In genomic region chr4:58552731-58553630, GRCm38 (mm10) we compare ENCODE assay signal across 7 mouse cellular contexts. TPM values are rescaled to one million over a fixed set of nuclear protein-coding genes. Genes with fewer than 3 reads are reported as not detected.
DNase-seq lines count a peak whose midpoint lies in the region; ATAC-seq and TF ChIP-seq lines count a peak whose summit lies in the region.

No protein-coding gene starts in this region.

- peak; percentile 84 for ATAC-seq in midbrain, postnatal 0 days (ENCODE audit: low FRiP score)
- peak; percentile 90 for ATAC-seq in stomach, embryonic 14.5 days (ENCODE audit: insufficient number of reproducible peaks, insufficient read depth, low FRiP score, low read depth)

- TF ChIP-seq POLR2A in kidney, adult 2 months (IDR thresholded peaks at IDR 0.05; ENCODE audit: low read depth, low read length) = no peak
- no peak for TF ChIP-seq POLR2A in liver, adult 2 months (IDR thresholded peaks at IDR 0.05; ENCODE audit: extremely low read depth, insufficient read depth, low read length)

- H3K9ac ChIP-seq in liver, adult 2 months (ENCODE audit: low read depth, low read length) = peak overlapping the region; percentile 70
- H3K9ac ChIP-seq in midbrain, postnatal 0 days (replicated peaks; ENCODE audit: low read length, poor library complexity, severe bottlenecking) = peak overlapping the region; percentile 65
- H3K9ac ChIP-seq in stomach, embryonic 14.5 days (replicated peaks; ENCODE audit: low read depth, low read length) = peak overlapping the region; percentile 89

- no peaks in the 10 kb centered on the region for H3K79me2 ChIP-seq in liver, adult 2 months (ENCODE audit: control insufficient read depth, insufficient read depth, low read length)

- no peaks in the 10 kb centered on the region for H3K4me1 ChIP-seq in kidney, adult 2 months (ENCODE audit: control insufficient read depth, insufficient read depth, low read length)
- H3K4me1 ChIP-seq in liver, adult 2 months (ENCODE audit: control insufficient read depth, insufficient read depth, low read length) = no peaks in the 10 kb centered on the region
- peaks cover 4% of the 10 kb centered on the region; the same call in 1 of the 2 replicates for H3K4me1 ChIP-seq in midbrain, postnatal 0 days (ENCODE audit: insufficient read depth, low read length)
- peaks cover 34% of the 10 kb centered on the region for H3K4me1 ChIP-seq in stomach, embryonic 14.5 days (ENCODE audit: control insufficient read depth, insufficient read depth, low read length)

- DNase-seq in adrenal gland, postnatal 25 days = peak; percentile 79
- peak; percentile 74 for DNase-seq in embryo, embryonic 11.5 days (ENCODE audit: low read depth, low spot score)
- DNase-seq in heart, adult 18-20 months = peak; percentile 79 to 82
- peak; percentile 75 for DNase-seq in kidney, adult 2 months
- peak; percentile 57 for DNase-seq in liver, adult 2 months (ENCODE audit: extremely low read depth, low read depth, low spot score)
- DNase-seq in midbrain, postnatal 0 days (ENCODE audit: low spot score) = peak; percentile 58

- peak overlapping the region; percentile 76 for H3K4me3 ChIP-seq in kidney, adult 2 months (ENCODE audit: insufficient read depth, low read depth, low read length)
- peak overlapping the region; percentile 64 for H3K4me3 ChIP-seq in liver, adult 2 months (ENCODE audit: insufficient read depth, low read depth, low read length)
- peak overlapping the region; percentile 80 for H3K4me3 ChIP-seq in midbrain, postnatal 0 days (ENCODE audit: low read depth, low read length)
- peak overlapping the region; percentile 75 for H3K4me3 ChIP-seq in stomach, embryonic 14.5 days (ENCODE audit: low read depth, low read length)

- no peaks in the 10 kb centered on the region for H3K27me3 ChIP-seq in kidney, adult 2 months (replicated peaks; ENCODE audit: control insufficient read depth, insufficient read depth, low read length)
- no peaks in the 10 kb centered on the region for H3K27me3 ChIP-seq in liver, adult 2 months (ENCODE audit: control insufficient read depth, insufficient read depth, low read length)
- H3K27me3 ChIP-seq in midbrain, postnatal 0 days (ENCODE audit: insufficient read depth, low read length) = no peaks in the 10 kb centered on the region; the same call in 1 of the 2 replicates
- no peaks in the 10 kb centered on the region for H3K27me3 ChIP-seq in stomach, embryonic 14.5 days (ENCODE audit: control insufficient read depth, insufficient read depth, low read length)

- peak overlapping the region; percentile 67 for H3K27ac ChIP-seq in kidney, adult 2 months (ENCODE audit: insufficient read depth, low read depth, low read length)
- H3K27ac ChIP-seq in liver, adult 2 months (replicated peaks; ENCODE audit: insufficient read depth, low read depth, low read length) = no peak overlapping the region; the same call in 1 of the 2 replicates
- H3K27ac ChIP-seq in midbrain, postnatal 0 days (ENCODE audit: low read depth, low read length) = no peak overlapping the region
- H3K27ac ChIP-seq in stomach, embryonic 14.5 days (ENCODE audit: low read length) = peak overlapping the region; percentile 85

- no peaks in the 10 kb centered on the region for H3K9me3 ChIP-seq in midbrain, postnatal 0 days (ENCODE audit: low read length)
- no peaks in the 10 kb centered on the region for H3K9me3 ChIP-seq in stomach, embryonic 14.5 days (ENCODE audit: control insufficient read depth, low read depth, low read length)

- no peaks in the 10 kb centered on the region for H3K36me3 ChIP-seq in kidney, adult 2 months (ENCODE audit: control insufficient read depth, insufficient read depth, low read length)
- H3K36me3 ChIP-seq in liver, adult 2 months (ENCODE audit: control insufficient read depth, insufficient read depth, low read length) = no peaks in the 10 kb centered on the region
- H3K36me3 ChIP-seq in midbrain, postnatal 0 days (ENCODE audit: insufficient read depth, low read length) = no peaks in the 10 kb centered on the region
- no peaks in the 10 kb centered on the region for H3K36me3 ChIP-seq in stomach, embryonic 14.5 days (ENCODE audit: control insufficient read depth, insufficient read depth, low read length)

- H3K4me2 ChIP-seq in midbrain, postnatal 0 days (ENCODE audit: low read depth, low read length, poor library complexity, severe bottlenecking) = peak overlapping the region; percentile 99
- peak overlapping the region; percentile 86 for H3K4me2 ChIP-seq in stomach, embryonic 14.5 days (replicated peaks; ENCODE audit: low read depth, low read length)

- no peak for TF ChIP-seq CTCF in kidney, adult 2 months (conservative IDR thresholded peaks at IDR 0.05; ENCODE audit: insufficient read depth, insufficient read length, low read depth, low read length)
- TF ChIP-seq CTCF in liver, adult 2 months (IDR thresholded peaks at IDR 0.05; ENCODE audit: low read depth, low read length) = peak; percentile 34
- TF ChIP-seq CTCF in midbrain, postnatal 0 days (IDR thresholded peaks at IDR 0.05) = no peak; the same call in 1 of the 2 replicates

- under 1% methylated on average over 71 of the region's 71 CpGs for whole genome bisulfite sequencing in kidney, adult 2 months
- 2% methylated on average over 71 of the region's 71 CpGs for WGBS in liver, adult 2 months
- WGBS in midbrain, postnatal 0 days = under 1% methylated on average over 53 of the region's 71 CpGs
- WGBS in stomach, embryonic 14.5 days = under 1% methylated on average over 61 of the region's 71 CpGs

RNA-seq across cellular contexts. Expression of gene Lpar1, which starts 0.7 kb away (rescaled TPM):
- total RNA-seq in adrenal gland, postnatal 25 days (2021) = 12.1 and 14.8 TPM in 2 replicates
- 1 to 10 TPM; 7.0 to 7.5 TPM for total RNA-seq in heart, adult 18-20 months (2021)
- 12.8 and 15.4 TPM in 2 replicates for polyA plus RNA-seq in kidney, adult 2 months (2012; rRNA removed)
- total RNA-seq in liver, adult 2 months (2014; rRNA removed) = 0.83 and 0.94 TPM in 2 replicates
- 0.63 and 0.89 TPM in 2 replicates for polyA plus RNA-seq in liver, adult 2 months (2012; rRNA removed)
- 17.9 and 19.1 TPM in 2 replicates for total RNA-seq in midbrain, postnatal 0 days (2014; rRNA removed)
- polyA plus RNA-seq in midbrain, postnatal 0 days (2015; fragmentation: Nextera tagmentation; extraction: Ambion mirVana) = 28.7 and 28.8 TPM in 2 replicates
- polyA plus RNA-seq in stomach, embryonic 14.5 days (2014; fragmentation: Nextera tagmentation; extraction: Ambion mirVana) = 92.6 and 99.7 TPM in 2 replicates

Comparison
In these comparisons a context has a peak if more than half of its experiments do, and no peak if none do; other contexts are left out.
1. H3K27ac ChIP-seq: peak in kidney, adult 2 months (single experiment) and stomach, embryonic 14.5 days (single experiment); none in liver, adult 2 months (single experiment) and midbrain, postnatal 0 days (single experiment).
2. Peak in every context shown above with its lines, with median percentiles within 50 percentile points of each other: DNase-seq, H3K4me3 ChIP-seq and H3K9ac ChIP-seq.